Mouse (Mus musculus) liver, embryonic 16.5 days (tissue): ENCODE measurements around the gene Glmp. TPM values are rescaled to one million over a fixed set of nuclear protein-coding genes. Genes with fewer than 3 reads are reported as not detected.
A peak's percentile ranks its signal among the peaks of the same experiment; 100 is the strongest.
"Not testable (repeated sequence)": the region's sequence is repeated elsewhere in the genome, so short reads cannot be mapped to it uniquely, and the experiment has no call there.

Experiments
- ATAC-seq: fragments of 200-750 bp; cut with Nextera tagmentation; 2 replicates; pipeline ENCODE4 v1.8.0; 2017; ENCODE audit warnings: low read depth, mild to moderate bottlenecking, moderate number of reproducible peaks, moderate library complexity
- H3K27ac ChIP-seq: fragments of 300-500 bp; sonication (generic); 2 replicates; pipeline ENCODE4 v1.5.1; 2014; ENCODE audit warnings: mild to moderate bottlenecking, low read length
- H3K27me3 ChIP-seq: fragments of 300-500 bp; sonication (generic); 2 replicates; pipeline ENCODE4 v1.6.1; 2014; ENCODE audit warnings: low read depth, low read length, mixed read lengths; ENCODE audit not compliant: control insufficient read depth, insufficient read depth
- H3K36me3 ChIP-seq: fragments of 300-500 bp; sonication (generic); 2 replicates; pipeline ENCODE4 v1.6.1; 2014; ENCODE audit warnings: mild to moderate bottlenecking; ENCODE audit not compliant: control insufficient read depth, insufficient read depth
- H3K4me1 ChIP-seq: fragments of 300-500 bp; sonication (generic); 2 replicates; pipeline ENCODE4 v1.6.1; 2014; ENCODE audit warnings: low read depth, low read length, mixed read lengths; ENCODE audit not compliant: control insufficient read depth
- H3K4me2 ChIP-seq: fragments of 300-500 bp; sonication (generic); 2 replicates; pipeline ENCODE4 v1.6.1; 2014; ENCODE audit warnings: low read depth, low read length, mixed read lengths
- H3K4me3 ChIP-seq: fragments of 300-500 bp; sonication (generic); 2 replicates; pipeline ENCODE4 v1.5.1; 2014; ENCODE audit warnings: low read depth, mild to moderate bottlenecking, low read length
- H3K9ac ChIP-seq: fragments of 300-500 bp; sonication (generic); 2 replicates; pipeline ENCODE4 v1.6.1; 2014; ENCODE audit warnings: low read depth, low read length
- H3K9me3 ChIP-seq: fragments of 300-500 bp; sonication (generic); replicated peaks from 2 replicates; pipeline ENCODE4 v1.6.1; 2016; ENCODE audit warnings: low read length; ENCODE audit not compliant: control insufficient read depth
- WGBS: fragments of 180-500 bp; shearing (Covaris S2); extraction: QIAGEN DNeasy Blood & Tissue Kit; methylation state at CpG from one replicate; pipeline ENCODE4 v1.1.7; 2014; ENCODE audit not compliant: insufficient replicate concordance; 5-methylcytosine and 5-hydroxymethylcytosine counted together
- polyA plus RNA-seq: library from polyadenylated mRNA; unstranded; fragments of >200 nt; fragmentation: Nextera tagmentation; extraction: Ambion mirVana; gene quantifications from 2 replicates; pipeline ENCODE4 v1.2.1, GENCODE M21; 2015

Gene Glmp
- polyA plus RNA-seq, 1 experiment from 2014 or later, result 97.1 TPM

GRCm38 (mm10) chr3:88365705-88366361 lies 41.0 kb downstream of the Glmp start:
- peaks cover 4% of the 10 kb centered on the region; the same call in 1 of the 2 replicates for H3K9me3 ChIP-seq
- WGBS, result 36% methylated on average over 34 of the region's 34 CpGs
- H3K27ac ChIP-seq, result no peak overlapping the region
- no peak overlapping the region for H3K9ac ChIP-seq
- peaks cover 15% of the 10 kb centered on the region for H3K36me3 ChIP-seq
- peaks cover 52% of the 10 kb centered on the region for H3K4me1 ChIP-seq
- H3K4me2 ChIP-seq, result peak overlapping the region; percentile 67; the same call in 1 of the 2 replicates
- peak overlapping the region; percentile 59; the same call in 1 of the 2 replicates for H3K4me3 ChIP-seq
- H3K27me3 ChIP-seq, result peaks cover 17% of the 10 kb centered on the region
- ATAC-seq, result no peak

GRCm38 (mm10) chr3:88366830-88367428 lies 42.1 kb downstream of the Glmp start:
- not testable (repeated sequence) for H3K4me3 ChIP-seq

GRCm38 (mm10) chr3:88367517-88367916 lies 42.7 kb downstream of the Glmp start:
- H3K4me3 ChIP-seq, H3K4me2 ChIP-seq: not testable (repeated sequence)
- WGBS, result 36% methylated on average over 3 of the region's 7 CpGs

More at GRCm38 (mm10) chr3:88366830-88367428, 42.1 kb downstream of the Glmp start:
- peaks cover 17% of the 10 kb centered on the region for H3K27me3 ChIP-seq
- WGBS, result 7% methylated on average over 18 of the region's 22 CpGs
- H3K4me1 ChIP-seq, result peaks cover 42% of the 10 kb centered on the region
- not testable (repeated sequence) for H3K9ac ChIP-seq, H3K27ac ChIP-seq, H3K36me3 ChIP-seq, H3K9me3 ChIP-seq
- ATAC-seq, result peak; percentile 45
- H3K4me2 ChIP-seq, result 0 out of 2 replicates have a peak overlapping the region, but pooled peaks have one; percentile 46

GRCm38 (mm10) chr3:88368511-88368910 lies 43.7 kb downstream of the Glmp start:
- Histone ChIP-seq H3K27me3 (peaks cover 17% of the 10 kb centered on the region), H3K4me1 (peaks cover 26% of the 10 kb centered on the region)
- H3K36me3 ChIP-seq, ATAC-seq, H3K27ac ChIP-seq, H3K4me2 ChIP-seq, H3K4me3 ChIP-seq, H3K9ac ChIP-seq, H3K9me3 ChIP-seq: not testable (repeated sequence)
- 66% methylated on average over 7 of the region's 7 CpGs for WGBS

More at GRCm38 (mm10) chr3:88367517-88367916, 42.7 kb downstream of the Glmp start:
- ATAC-seq, H3K36me3 ChIP-seq, H3K27ac ChIP-seq, H3K9me3 ChIP-seq, H3K9ac ChIP-seq: not testable (repeated sequence)
- Histone ChIP-seq H3K27me3 (peaks cover 17% of the 10 kb centered on the region), H3K4me1 (peaks cover 36% of the 10 kb centered on the region)

GRCm38 (mm10) chr3:88372643-88373042 lies 47.8 kb downstream of the Glmp start, which contains the start of gene Bglap3:
Gene Bglap3 (minus strand): TSS chr3:88372743.
- not testable (repeated sequence) for H3K27ac ChIP-seq, H3K4me1 ChIP-seq, H3K4me2 ChIP-seq, H3K36me3 ChIP-seq, ATAC-seq, H3K27me3 ChIP-seq, H3K4me3 ChIP-seq, H3K9me3 ChIP-seq, H3K9ac ChIP-seq
- WGBS, result 76% methylated on average over 9 of the region's 9 CpGs

- not testable (repeated sequence) for H3K36me3 ChIP-seq, H3K9ac ChIP-seq, H3K4me3 ChIP-seq, H3K27ac ChIP-seq, H3K9me3 ChIP-seq, H3K4me1 ChIP-seq, H3K27me3 ChIP-seq
- peak overlapping the region; percentile 35; the same call in 1 of the 2 replicates for H3K4me2 ChIP-seq
- WGBS, result 10% methylated on average over 17 of the region's 19 CpGs
- peak; percentile 82 for ATAC-seq
Measured at GRCm38 (mm10) chr3:88375750-88376626, 51.2 kb downstream of the Glmp start.

GRCm38 (mm10) chr3:88376644-88377043 lies 51.8 kb downstream of the Glmp start:
- ATAC-seq, H3K9me3 ChIP-seq, H3K27me3 ChIP-seq, H3K4me3 ChIP-seq, H3K4me1 ChIP-seq, H3K36me3 ChIP-seq, H3K4me2 ChIP-seq, H3K27ac ChIP-seq, H3K9ac ChIP-seq: not testable (repeated sequence)
- 43% methylated on average over 5 of the region's 7 CpGs for WGBS

GRCm38 (mm10) chr3:88378599-88378998 lies 53.8 kb downstream of the Glmp start, which contains the start of gene Bglap2:
Gene Bglap2 (minus strand): TSS chr3:88378699.
- ATAC-seq, H3K9me3 ChIP-seq, H3K36me3 ChIP-seq, H3K27ac ChIP-seq, H3K4me3 ChIP-seq, H3K4me2 ChIP-seq, H3K9ac ChIP-seq, H3K27me3 ChIP-seq, H3K4me1 ChIP-seq: not testable (repeated sequence)
- WGBS, result 60% methylated on average over 5 of the region's 5 CpGs
